Mouse (Mus musculus) stomach, embryonic 16.5 days (tissue): Measurements from ENCODE around the gene Fzr1. TPM values are rescaled to one million over a fixed set of nuclear protein-coding genes. Genes with fewer than 3 reads are reported as not detected.

Source experiments
- ATAC-seq: fragments of 200-750 bp; cut with Nextera tagmentation; 2 replicates; pipeline ENCODE4 v1.8.0; 2017; ENCODE audit warnings: moderate number of reproducible peaks, moderate TSS enrichment; ENCODE audit not compliant: insufficient read depth, low FRiP score
- H3K27ac ChIP-seq: fragments of 300-500 bp; sonication (generic); 2 replicates; pipeline ENCODE4 v1.5.1; 2014; ENCODE audit warnings: low read length
- H3K27me3 ChIP-seq: fragments of 300-500 bp; sonication (generic); 2 replicates; pipeline ENCODE4 v1.6.1; 2014; ENCODE audit warnings: low read length, control low read depth, mixed read lengths; ENCODE audit not compliant: control insufficient read depth, insufficient read depth
- H3K36me3 ChIP-seq: fragments of 300-500 bp; sonication (generic); 2 replicates; pipeline ENCODE4 v1.6.1; 2014; ENCODE audit warnings: low read length; ENCODE audit not compliant: control insufficient read depth, insufficient read depth
- H3K4me1 ChIP-seq: fragments of 300-500 bp; sonication (generic); 2 replicates; pipeline ENCODE4 v1.6.1; 2014; ENCODE audit warnings: low read length, control low read depth, mixed read lengths; ENCODE audit not compliant: control insufficient read depth, insufficient read depth
- H3K4me2 ChIP-seq: fragments of 300-500 bp; sonication (generic); 2 replicates; pipeline ENCODE4 v1.6.1; 2014; ENCODE audit warnings: low read depth, low read length, mixed read lengths
- H3K4me3 ChIP-seq: fragments of 300-500 bp; sonication (generic); replicated peaks from 2 replicates; pipeline ENCODE4 v1.5.1; 2014; ENCODE audit warnings: mild to moderate bottlenecking, low read length
- H3K9ac ChIP-seq: fragments of 300-500 bp; sonication (generic); 2 replicates; pipeline ENCODE4 v1.6.1; 2014; ENCODE audit warnings: low read length
- H3K9me3 ChIP-seq: fragments of 300-500 bp; sonication (generic); replicated peaks from 2 replicates; pipeline ENCODE4 v1.6.1; 2016; ENCODE audit warnings: low read length, control low read depth; ENCODE audit not compliant: control insufficient read depth
- WGBS: fragments of 180-500 bp; shearing (Covaris S2); extraction: QIAGEN DNeasy Blood & Tissue Kit; methylation state at CpG from one replicate; pipeline ENCODE4 v1.1.7; 2014; 5-methylcytosine and 5-hydroxymethylcytosine counted together
- polyA plus RNA-seq: library from polyadenylated mRNA; unstranded; fragments of >200 nt; fragmentation: Nextera tagmentation; extraction: Ambion mirVana; gene quantifications from 2 replicates; pipeline ENCODE4 v1.2.1, GENCODE M21; 2015

The Fzr1 gene
- polyA plus RNA-seq, 1 experiment from 2014 or later, result 79.0 TPM

DNA sequence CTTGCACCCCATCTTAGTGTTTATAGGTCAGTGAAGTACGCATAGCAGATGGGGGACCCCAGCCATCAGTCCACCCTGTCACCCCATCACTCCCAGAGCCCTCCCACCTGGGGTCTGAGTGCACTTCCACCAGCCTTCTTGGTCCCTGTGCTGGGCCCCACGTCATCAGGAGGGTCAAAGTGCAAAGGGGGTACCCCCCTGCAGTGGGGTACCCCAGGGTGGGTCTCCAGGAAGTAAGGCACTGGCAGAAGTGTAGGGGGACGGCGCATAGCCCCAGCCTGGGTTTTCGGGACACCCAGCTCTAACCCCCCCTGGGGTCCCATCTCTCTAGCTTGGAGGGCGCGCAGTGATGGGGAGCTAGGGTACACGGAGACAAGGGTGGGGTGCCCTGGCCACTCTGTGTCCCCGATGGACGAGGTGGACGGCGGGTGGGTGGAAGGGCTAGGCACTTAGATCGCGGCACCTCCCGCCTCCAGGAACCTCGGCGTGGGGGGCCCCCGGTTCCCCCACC is 21.5 kb upstream of the Fzr1 start:
- H3K9ac ChIP-seq, result no peak overlapping the region
- no peak overlapping the region for H3K27ac ChIP-seq
- no peak overlapping the region for H3K4me2 ChIP-seq
- H3K36me3 ChIP-seq, result peaks cover 7% of the 10 kb centered on the region; the same call in 1 of the 2 replicates
- H3K4me3 ChIP-seq, result no peak overlapping the region
- H3K4me1 ChIP-seq, result peaks cover 26% of the 10 kb centered on the region
- no peaks in the 10 kb centered on the region for H3K9me3 ChIP-seq
- 77% methylated on average over 18 of the region's 18 CpGs for WGBS
- no peaks in the 10 kb centered on the region for H3K27me3 ChIP-seq
- ATAC-seq, result no peak

DNA sequence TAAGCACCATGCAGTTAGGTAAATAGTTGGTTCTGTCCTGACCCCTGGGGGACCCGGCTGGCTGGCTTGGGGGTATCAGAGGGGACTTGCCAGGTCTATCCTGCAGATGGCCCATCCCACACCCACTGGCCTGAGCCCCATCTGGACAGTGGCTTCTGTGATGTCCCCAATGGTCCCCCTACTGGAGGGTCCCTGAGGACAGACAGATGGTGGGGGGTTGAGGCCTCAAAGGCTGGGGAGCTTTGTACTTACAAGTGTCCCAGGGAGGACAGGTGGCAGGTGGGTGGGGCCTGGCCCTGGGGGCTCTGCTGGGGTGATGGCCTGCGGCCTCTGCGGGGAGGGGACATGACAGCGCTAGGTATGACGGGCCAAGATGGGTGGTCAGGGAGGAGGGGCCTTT is 21.0 kb upstream of the Fzr1 start:
- Histone ChIP-seq H3K4me3 (no peak overlapping the region), H3K36me3 (peaks cover 7% of the 10 kb centered on the region; the same call in 1 of the 2 replicates), H3K9ac (no peak overlapping the region), H3K4me2 (no peak overlapping the region), H3K27me3 (no peaks in the 10 kb centered on the region), H3K9me3 (no peaks in the 10 kb centered on the region), H3K27ac (no peak overlapping the region), H3K4me1 (peaks cover 26% of the 10 kb centered on the region)
- 60% methylated on average over 5 of the region's 5 CpGs for WGBS
- ATAC-seq, result no peak

DNA sequence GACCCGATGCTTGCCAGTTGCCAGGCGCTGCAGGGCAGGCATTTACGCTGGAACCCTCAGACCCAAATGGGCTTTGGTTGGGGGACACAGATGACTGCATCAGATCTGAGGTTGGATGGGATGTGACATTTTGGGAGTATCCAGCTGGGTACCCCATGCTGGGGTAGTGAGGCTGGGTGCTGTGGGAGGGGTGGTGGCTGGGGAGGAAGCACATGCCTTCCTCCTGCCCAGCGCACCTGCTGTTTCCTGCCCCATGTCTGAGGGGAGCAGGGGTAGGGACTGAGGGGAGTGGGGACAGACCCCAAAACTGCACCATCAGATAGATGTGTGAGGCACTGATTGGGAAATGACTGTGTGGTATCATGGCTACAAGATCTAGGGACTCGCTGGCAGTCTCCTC is 18.4 kb upstream of the Fzr1 start:
- Histone ChIP-seq H3K9me3 (no peaks in the 10 kb centered on the region), H3K4me2 (no peak overlapping the region), H3K9ac (0 out of 2 replicates have a peak overlapping the region, but pooled peaks have one; percentile 26), H3K27me3 (no peaks in the 10 kb centered on the region), H3K4me1 (peaks cover 21% of the 10 kb centered on the region), H3K4me3 (no peak overlapping the region), H3K27ac (no peak overlapping the region), H3K36me3 (peaks cover 7% of the 10 kb centered on the region; the same call in 1 of the 2 replicates)
- ATAC-seq, result no peak
- 84% methylated on average over 5 of the region's 5 CpGs for WGBS

DNA sequence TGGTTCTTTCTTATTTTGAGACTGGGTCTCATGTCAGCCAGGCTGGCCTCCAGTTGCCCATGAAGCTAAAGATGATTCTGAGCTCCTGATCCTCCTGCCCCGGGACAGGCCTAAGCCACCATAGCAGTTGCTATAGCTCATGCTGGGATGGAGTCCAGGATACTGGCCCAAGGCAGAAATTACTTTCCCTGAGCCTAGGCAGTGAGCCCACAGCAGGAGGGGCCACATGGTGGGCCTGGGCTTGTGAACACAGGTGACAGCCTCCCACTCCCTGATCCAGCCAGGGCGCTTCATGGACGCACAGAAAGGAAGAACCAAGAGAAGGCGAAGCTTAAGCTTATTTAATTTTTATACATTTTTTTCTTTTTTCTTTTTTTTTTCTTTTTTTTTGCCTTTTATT is 17.5 kb upstream of the Fzr1 start:
- no peak for ATAC-seq
- no peak overlapping the region for H3K4me3 ChIP-seq
- no peak overlapping the region for H3K27ac ChIP-seq
- H3K9me3 ChIP-seq, result no peaks in the 10 kb centered on the region
- no peak overlapping the region for H3K4me2 ChIP-seq
- H3K27me3 ChIP-seq, result no peaks in the 10 kb centered on the region
- peaks cover 7% of the 10 kb centered on the region; the same call in 1 of the 2 replicates for H3K36me3 ChIP-seq
- no peak overlapping the region for H3K9ac ChIP-seq
- peaks cover 15% of the 10 kb centered on the region for H3K4me1 ChIP-seq
- WGBS, result 91% methylated on average over 4 of the region's 4 CpGs

DNA sequence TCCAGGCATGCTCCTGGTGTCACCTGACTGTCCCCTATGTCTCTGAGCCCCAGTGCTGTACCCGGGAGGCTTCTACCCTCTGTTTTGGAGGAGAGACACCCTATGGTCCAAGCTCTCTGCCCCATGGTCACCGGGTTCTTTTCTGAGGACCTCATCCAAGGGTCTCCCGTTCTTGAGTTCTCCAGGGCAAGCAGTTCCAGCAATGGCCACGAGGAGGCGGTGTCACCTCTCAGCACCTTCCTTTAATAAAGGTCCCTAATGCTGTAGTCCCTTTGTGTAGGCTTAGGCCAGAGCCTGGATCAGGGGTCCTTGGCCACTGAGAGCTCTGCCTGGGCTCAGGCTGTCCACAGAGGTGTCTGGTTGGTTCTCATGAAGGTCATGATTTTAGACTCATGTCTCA is 16.8 kb upstream of the Fzr1 start:
- no peak overlapping the region for H3K4me3 ChIP-seq
- H3K4me2 ChIP-seq, result no peak overlapping the region
- no peak overlapping the region for H3K9ac ChIP-seq
- no peak for ATAC-seq
- no peak overlapping the region for H3K27ac ChIP-seq
- no peaks in the 10 kb centered on the region for H3K9me3 ChIP-seq
- H3K4me1 ChIP-seq, result peaks cover 15% of the 10 kb centered on the region
- WGBS, result 14% methylated on average over 5 of the region's 5 CpGs
- H3K27me3 ChIP-seq, result no peaks in the 10 kb centered on the region
- H3K36me3 ChIP-seq, result peaks cover 7% of the 10 kb centered on the region; the same call in 1 of the 2 replicates

DNA sequence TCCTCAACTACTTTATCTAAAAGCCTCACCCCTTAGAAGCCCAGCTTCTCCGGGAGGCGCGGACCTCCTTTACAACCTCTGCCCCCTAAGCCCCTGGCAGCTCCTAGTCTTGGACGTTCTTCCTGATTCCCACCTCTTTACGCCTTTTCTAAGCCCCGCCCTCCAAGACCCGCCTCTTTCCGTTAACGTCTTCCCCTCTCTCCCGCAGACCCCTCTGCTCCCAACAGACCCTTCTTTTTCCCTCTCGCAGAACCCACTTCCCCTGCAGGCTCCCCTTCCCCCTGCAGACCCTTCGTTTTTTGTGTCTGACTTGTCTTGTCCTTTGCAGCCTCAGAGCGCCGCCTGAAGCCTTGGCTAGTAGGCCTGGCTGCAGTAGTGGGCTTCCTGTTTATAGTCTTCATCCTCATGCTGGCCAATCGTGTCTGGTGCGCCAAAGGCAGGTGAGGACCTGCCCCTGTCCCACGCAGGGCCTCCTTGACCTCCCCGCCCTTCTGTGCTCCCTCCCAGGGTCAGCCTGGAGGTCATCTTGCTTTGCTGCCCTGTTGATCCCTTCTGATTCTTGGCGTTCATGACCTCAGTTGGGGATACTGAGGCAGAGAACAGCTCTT is 15.2 kb upstream of the Fzr1 start:
- no peak for ATAC-seq
- Histone ChIP-seq H3K27ac (peak overlapping the region; percentile 71), H3K9ac (peak overlapping the region; percentile 77), H3K4me2 (peak overlapping the region; percentile 71), H3K27me3 (no peaks in the 10 kb centered on the region), H3K36me3 (no peaks in the 10 kb centered on the region), H3K4me3 (peak overlapping the region; percentile 47), H3K9me3 (no peaks in the 10 kb centered on the region), H3K4me1 (peaks cover 22% of the 10 kb centered on the region)
- 5% methylated on average over 19 of the region's 19 CpGs for WGBS

DNA sequence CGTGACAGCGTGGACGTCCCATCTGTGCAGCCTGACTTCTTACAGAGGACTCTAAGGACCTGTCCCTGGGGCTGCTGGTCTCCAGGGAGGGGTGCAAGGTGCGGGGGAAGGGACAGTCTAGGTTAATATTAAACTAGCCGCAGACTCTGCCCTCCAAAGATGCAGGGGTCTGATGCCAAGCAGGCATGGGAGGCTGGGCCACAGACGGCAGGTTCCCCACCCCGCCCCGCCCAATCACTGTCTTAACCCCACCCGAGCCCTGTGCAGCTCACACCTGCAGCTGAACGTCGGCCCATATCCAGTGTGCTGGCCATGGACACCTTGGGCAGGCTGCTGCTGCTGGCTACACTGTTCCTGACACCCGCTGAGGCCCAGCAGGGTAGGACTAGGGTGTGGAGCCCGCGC is 14.5 kb upstream of the Fzr1 start, which contains the start of gene Smim24:
Smim24 (plus strand) TSS at position 271 of the 405 bp plus-strand sequence.
- peak within 1 kb of the TSS; percentile 47 for H3K4me3 ChIP-seq
- peak within 1 kb of the TSS; percentile 77 for H3K9ac ChIP-seq
- peaks cover 2% of the 10 kb centered on the region; the same call in 1 of the 2 replicates for H3K36me3 ChIP-seq
- H3K4me2 ChIP-seq, result peak within 1 kb of the TSS; percentile 71
- WGBS, result 56% methylated on average over 14 of the region's 14 CpGs
- H3K27ac ChIP-seq, result peak within 1 kb of the TSS; percentile 71
- no peaks in the 10 kb centered on the region for H3K9me3 ChIP-seq
- ATAC-seq, result peak; percentile 37
- H3K27me3 ChIP-seq, result no peaks in the 10 kb centered on the region
- H3K4me1 ChIP-seq, result peaks cover 22% of the 10 kb centered on the region

DNA sequence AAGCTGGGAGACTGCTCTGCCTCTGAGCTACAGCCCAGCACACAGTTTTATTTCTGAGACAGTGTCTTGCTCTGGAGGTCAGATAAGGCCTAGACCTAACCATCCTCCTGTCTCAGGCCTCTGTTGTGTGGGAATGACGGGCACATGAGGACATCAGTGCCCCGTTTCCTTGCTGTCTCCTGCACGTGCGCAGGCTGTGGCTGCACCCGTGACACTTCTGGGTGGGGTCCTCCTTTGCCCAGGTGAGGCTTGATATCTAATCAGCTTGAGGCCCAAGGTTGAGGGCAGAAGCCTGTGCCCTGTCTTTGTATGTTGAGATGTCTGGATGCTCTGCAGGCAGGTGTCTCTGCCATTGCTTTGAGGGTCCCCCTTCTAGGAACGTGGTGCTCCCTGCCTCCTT is 14.0 kb upstream of the Fzr1 start:
- ATAC-seq, result 0 out of 2 replicates have a peak, but pooled peaks have one; percentile 18
- Histone ChIP-seq H3K9ac (peak overlapping the region; percentile 77; the same call in 1 of the 2 replicates), H3K4me2 (peak overlapping the region; percentile 71; the same call in 1 of the 2 replicates), H3K36me3 (peaks cover 6% of the 10 kb centered on the region; the same call in 1 of the 2 replicates), H3K4me3 (no peak overlapping the region), H3K27me3 (no peaks in the 10 kb centered on the region), H3K4me1 (peaks cover 22% of the 10 kb centered on the region), H3K9me3 (no peaks in the 10 kb centered on the region), H3K27ac (peak overlapping the region; percentile 71; the same call in 1 of the 2 replicates)
- 66% methylated on average over 6 of the region's 6 CpGs for WGBS

DNA sequence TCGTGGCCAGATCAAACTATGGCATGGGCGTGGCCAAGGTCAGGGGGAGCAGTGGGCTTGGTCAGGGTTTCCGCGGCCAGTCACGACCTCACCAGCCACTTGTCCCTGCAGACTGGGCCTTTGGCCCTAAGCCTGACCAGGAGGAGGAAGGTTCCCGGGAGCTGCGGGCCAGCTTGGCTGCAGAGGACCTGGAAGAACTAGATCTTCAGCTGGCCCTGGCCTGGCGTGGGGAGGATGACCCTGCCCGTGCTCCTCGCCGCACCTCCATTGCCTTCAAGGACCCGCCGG is 12.3 kb upstream of the Fzr1 start:
- peaks cover 24% of the 10 kb centered on the region for H3K4me1 ChIP-seq
- 89% methylated on average over 13 of the region's 13 CpGs for WGBS

More for the DNA sequence above, 12.3 kb upstream of the Fzr1 start:
- Histone ChIP-seq H3K4me3 (no peak overlapping the region), H3K27me3 (no peaks in the 10 kb centered on the region), H3K9me3 (no peaks in the 10 kb centered on the region), H3K36me3 (peaks cover 6% of the 10 kb centered on the region; the same call in 1 of the 2 replicates), H3K4me2 (no peak overlapping the region), H3K27ac (no peak overlapping the region), H3K9ac (no peak overlapping the region)
- ATAC-seq, result no peak
